Mouse (Mus musculus) kidney, postnatal 4 days (tissue): ENCODE results near the gene Chst11.

Source experiments
- DNase-seq, 2 experiments: peaks; one replicate each; pipeline ENCODE4 v3.0.0; 2021; ENCODE audit warnings: mixed read lengths in 2 of 2

Chst11 gene

GRCm38 (mm10) chr10:83149342-83150178 is 164.3 kb downstream of the Chst11 start:
- DNase-seq = no peak

GRCm38 (mm10) chr10:83150587-83150986 is 165.3 kb downstream of the Chst11 start:
- peak in 1 of 2 experiments; percentile 48 for DNase-seq

- peak; percentile 70 to 74 for DNase-seq
Observed at GRCm38 (mm10) chr10:83151362-83151761, 166.1 kb downstream of the Chst11 start.

- peak in 1 of 2 experiments; percentile 37 for DNase-seq
Observed at GRCm38 (mm10) chr10:83151896-83152685, 166.8 kb downstream of the Chst11 start.

GRCm38 (mm10) chr10:83152723-83153122 is 167.4 kb downstream of the Chst11 start:
- DNase-seq = no peak

- DNase-seq = no peak
Observed at GRCm38 (mm10) chr10:83153374-83153773, 168.1 kb downstream of the Chst11 start.

- DNase-seq = no peak
Observed at GRCm38 (mm10) chr10:83153887-83154286, 168.6 kb downstream of the Chst11 start.

- DNase-seq = no peak
Observed at GRCm38 (mm10) chr10:83157289-83157688, 172.0 kb downstream of the Chst11 start.

- DNase-seq = no peak
Observed at GRCm38 (mm10) chr10:83158322-83158721, 173.0 kb downstream of the Chst11 start.

GRCm38 (mm10) chr10:83159229-83159628 is 173.9 kb downstream of the Chst11 start:
- DNase-seq = no peak

GRCm38 (mm10) chr10:83161656-83162365 is 176.5 kb downstream of the Chst11 start:
- DNase-seq = peak; percentile 63 to 72

GRCm38 (mm10) chr10:83163946-83164345 is 178.6 kb downstream of the Chst11 start:
- DNase-seq = no peak

- DNase-seq = no peak
Observed at GRCm38 (mm10) chr10:83164901-83165435, 179.7 kb downstream of the Chst11 start.

- DNase-seq = no peak
Observed at GRCm38 (mm10) chr10:83165521-83166243, 180.4 kb downstream of the Chst11 start.

GRCm38 (mm10) chr10:83166272-83166671 is 181.0 kb downstream of the Chst11 start:
- no peak for DNase-seq

- DNase-seq = no peak
Observed at GRCm38 (mm10) chr10:83167492-83167891, 182.2 kb downstream of the Chst11 start.

- DNase-seq = peak in 1 of 2 experiments; percentile 51
Observed at GRCm38 (mm10) chr10:83168303-83169056, 183.2 kb downstream of the Chst11 start.

GRCm38 (mm10) chr10:83169554-83169953 is 184.3 kb downstream of the Chst11 start:
- DNase-seq = no peak

GRCm38 (mm10) chr10:83178151-83178550 is 192.9 kb downstream of the Chst11 start:
- no peak for DNase-seq

GRCm38 (mm10) chr10:83178661-83179060 is 193.4 kb downstream of the Chst11 start:
- no peak for DNase-seq

- DNase-seq = no peak
Observed at GRCm38 (mm10) chr10:83181831-83182572, 196.7 kb downstream of the Chst11 start.
